In genomic region chr16:38395060-38395730, GRCm38 (mm10) we compare ENCODE assay signal across 25 mouse cellular contexts. TPM values are rescaled to one million over a fixed set of nuclear protein-coding genes. Genes with fewer than 3 reads are reported as not detected.
DNase-seq lines count a peak whose midpoint lies in the region; ATAC-seq and TF ChIP-seq lines count a peak whose summit lies in the region.
"Had no signal": no experiment of that assay in that cellular context is flagged by ENCODE, and none has a peak within 500 bp of the region (broad histone marks: within the 10 kb centered on the region; RNA-seq: fewer than 3 reads in every experiment).

No protein-coding gene starts in this region.

- dilution Hi-C loops in CH12.LX (cut with MboI; ENCODE audit: extremely low pct_ligation_motif_present, extremely low pct_unique_long_range_greater_than_20kb, low sequenced_read_pairs), result no loop called here

- peak; percentile 89 for TF ChIP-seq EP300 in CH12.LX (IDR thresholded peaks at IDR 0.05; ENCODE audit: low read length)

- no peaks in the 10 kb centered on the region for H3K27me3 ChIP-seq in heart, embryonic 16.5 days (ENCODE audit: control insufficient read depth, insufficient read depth, low read length)
- H3K27me3 ChIP-seq in CH12.LX (replicated peaks) (no peaks in the 10 kb centered on the region), myocyte (ENCODE audit: control insufficient read depth, insufficient read depth, insufficient read length) (no peaks in the 10 kb centered on the region)
- H3K27me3 ChIP-seq: heart, embryonic 12.5 days; limb, embryonic 12.5 days; liver, embryonic 13.5 days had no signal

- no peaks in the 10 kb centered on the region for H3K36me3 ChIP-seq in heart, embryonic 16.5 days (ENCODE audit: control insufficient read depth, insufficient read depth)
- H3K36me3 ChIP-seq in CH12.LX (replicated peaks in 1 of 2; ENCODE audit: control insufficient read depth in 1 of 2, insufficient read depth in 1 of 2, low read length in 1 of 2), result peaks cover 0 to 2% of the 10 kb centered on the region in 2 experiments
- H3K36me3 ChIP-seq in myocyte (ENCODE audit: control insufficient read depth, insufficient read depth), result no peaks in the 10 kb centered on the region
- H3K36me3 ChIP-seq: heart, embryonic 12.5 days; limb, embryonic 12.5 days; liver, embryonic 13.5 days had no signal

- intact Hi-C loops in gastrocnemius, postnatal 36 days (cut with DNase I), result no loop called here

- ATAC-seq in heart, embryonic 16.5 days (replicated peaks; ENCODE audit: extremely low read depth, insufficient read depth, low FRiP score), result no peak
- ATAC-seq in common myeloid progenitor, adult 5-6 weeks (replicated peaks; ENCODE audit: low read depth, poor library complexity, severe bottlenecking), result 0 out of 2 replicates have a peak, but pooled peaks have one; percentile 10
- ATAC-seq: hindbrain, embryonic 16.5 days; intestine, postnatal 0 days had no signal

- TF ChIP-seq POLR2A in CH12.LX (IDR thresholded peaks at IDR 0.05; ENCODE audit: low read depth, low read length), result peak; percentile 68
- TF ChIP-seq POLR2A in myocyte (IDR thresholded peaks at IDR 0.05; ENCODE audit: insufficient read length, low read depth), result no peak

- H3K4me1 ChIP-seq in heart, embryonic 16.5 days (ENCODE audit: control insufficient read depth, insufficient read depth, low read length), result peaks cover 28% of the 10 kb centered on the region
- H3K4me1 ChIP-seq in CH12.LX (ENCODE audit: control insufficient read depth in 1 of 2, insufficient read depth in 2 of 2), result peaks cover 37 to 78% of the 10 kb centered on the region in 2 experiments

- no peak for TF ChIP-seq CTCF in CH12.LX (conservative IDR thresholded peaks at IDR 0.05 in 1 of 2, IDR thresholded peaks at IDR 0.05 in 1 of 2; ENCODE audit: low read depth in 2 of 2, low read length in 2 of 2)

- TF ChIP-seq RAD21 in CH12.LX (IDR thresholded peaks at IDR 0.05; ENCODE audit: low read depth, low read length), result peak; percentile 10

- H3K9ac ChIP-seq in heart, embryonic 16.5 days (ENCODE audit: low read length), result no peak overlapping the region
- peak overlapping the region; percentile 93 for H3K9ac ChIP-seq in CH12.LX (ENCODE audit: insufficient read depth, low read depth)
- H3K9ac ChIP-seq: heart, embryonic 12.5 days; limb, embryonic 12.5 days; liver, embryonic 13.5 days had no signal

- in situ Hi-C loops in CH12.LX (cut with MboI; ENCODE audit: low pct_ligation_motif_present, low pct_unique_long_range_greater_than_20kb, low sequenced_read_pairs), result no loop called here

- no peak overlapping the region for H3K27ac ChIP-seq in heart, embryonic 16.5 days (ENCODE audit: low read length)
- H3K27ac ChIP-seq in CH12.LX (ENCODE audit: insufficient read depth, low read depth), result peak overlapping the region; percentile 99
- H3K27ac ChIP-seq: limb, embryonic 12.5 days; liver, embryonic 13.5 days had no signal

- H3K4me3 ChIP-seq in heart, embryonic 16.5 days (ENCODE audit: low read length), result no peak overlapping the region
- H3K4me3 ChIP-seq in CH12.LX (replicated peaks in 1 of 3; ENCODE audit: low read depth in 2 of 3, low read length in 2 of 3, poor library complexity in 1 of 3) (peak overlapping the region in 2 of 3 experiments; percentile 30 to 41), myocyte (no peak overlapping the region)
- H3K4me3 ChIP-seq: heart, embryonic 12.5 days; limb, embryonic 12.5 days; liver, embryonic 13.5 days had no signal

- no peak overlapping the region for H3ac ChIP-seq in myocyte (ENCODE audit: control insufficient read depth, insufficient read length)

- H3K4me2 ChIP-seq in heart, embryonic 16.5 days (ENCODE audit: low read depth, low read length), result 0 out of 2 replicates have a peak overlapping the region, but pooled peaks have one; percentile 3
- peak overlapping the region; percentile 64 for H3K4me2 ChIP-seq in CH12.LX (ENCODE audit: insufficient read depth, low read depth, poor library complexity, severe bottlenecking)
- H3K4me2 ChIP-seq in myocyte (ENCODE audit: low read depth), result peak overlapping the region; percentile 71
- H3K4me2 ChIP-seq: limb, embryonic 12.5 days; liver, embryonic 13.5 days had no signal

- no peaks in the 10 kb centered on the region; the same call in 1 of the 2 replicates for H3K79me2 ChIP-seq in CH12.LX (replicated peaks; ENCODE audit: control insufficient read depth, extremely low read depth, insufficient read depth, poor library complexity, severe bottlenecking)
- no peaks in the 10 kb centered on the region for H3K79me2 ChIP-seq in myocyte (ENCODE audit: control insufficient read depth, insufficient read depth)

- WGBS in heart, embryonic 16.5 days, result 65% methylated on average over 6 of the region's 6 CpGs

- H3K9me3 ChIP-seq in heart, embryonic 16.5 days (replicated peaks; ENCODE audit: control insufficient read depth, low read length), result no peaks in the 10 kb centered on the region
- H3K9me3 ChIP-seq in CH12.LX (replicated peaks; ENCODE audit: low read length), result no peaks in the 10 kb centered on the region
- H3K9me3 ChIP-seq: heart, embryonic 12.5 days; limb, embryonic 12.5 days; liver, embryonic 13.5 days had no signal

- DNase-seq in heart, adult 8-10 months (ENCODE audit: low spot score), result no peak
- DNase-seq in CH12.LX (ENCODE audit: extremely low read depth), result peak; percentile 83
- no peak for DNase-seq in cerebellum, postnatal 10 days
- DNase-seq in gastrocnemius, postnatal 36 days, result no peak
- DNase-seq in thymus, postnatal 36 days, result no peak
- DNase-seq: cerebellum, postnatal 14 days; gastrocnemius, postnatal 14 days; liver, embryonic 13.5 days; right cerebral cortex, adult 18-20 months; thymus, postnatal 4 days had no signal

TF ChIP-seq in CH12.LX, 34 proteins besides CTCF, POLR2A, EP300 and RAD21 (continues in another document):
- TF ChIP-seq CHD2 (IDR thresholded peaks at IDR 0.05; ENCODE audit: low read length) (0 out of 2 replicates have a peak, but pooled peaks have one; percentile 16), USF1 (IDR thresholded peaks at IDR 0.05; ENCODE audit: low read depth, low read length) (no peak), NELFE (IDR thresholded peaks at IDR 0.05; ENCODE audit: low read depth, low read length) (0 out of 2 replicates have a peak, but pooled peaks have one; percentile 12), RCOR1 (conservative IDR thresholded peaks at IDR 0.05; ENCODE audit: low read depth, low read length) (no peak; the same call in 1 of the 2 replicates), GABPA (IDR thresholded peaks at IDR 0.05; ENCODE audit: insufficient replicate concordance, low read depth, low read length) (no peak)

TF ChIP-seq in myocyte, 11 proteins besides CTCF, POLR2A, EP300 and RAD21 (continues in another document):
- TF ChIP-seq TCF3 (IDR thresholded peaks at IDR 0.05; ENCODE audit: insufficient read length, low read depth), result no peak
- no peak for TF ChIP-seq MAX (IDR thresholded peaks at IDR 0.05; ENCODE audit: low read depth)
- no peak for TF ChIP-seq USF1 (IDR thresholded peaks at IDR 0.05; ENCODE audit: low read depth)
- no peak for TF ChIP-seq CEBPB (IDR thresholded peaks at IDR 0.05; ENCODE audit: insufficient read depth, poor library complexity, severe bottlenecking)
- TF ChIP-seq MYOD1 (IDR thresholded peaks at IDR 0.05; ENCODE audit: control insufficient read depth in 1 of 3, insufficient read length in 2 of 3, low read depth in 2 of 3), result no peak
- no peak for TF ChIP-seq MYOG (IDR thresholded peaks at IDR 0.05; ENCODE audit: control insufficient read depth in 1 of 3, insufficient read depth in 1 of 3, insufficient read length in 2 of 3, low read depth in 2 of 3)

RNA-seq across cellular contexts. Expression of gene Popdc2, which starts 33.2 kb away (rescaled TPM):
- 421 and 423 TPM in 2 replicates for polyA plus RNA-seq in heart, embryonic 16.5 days (2015; fragmentation: Nextera tagmentation; extraction: Ambion mirVana)
- 100 to 1,000 TPM; 451 to 631 (median 553) TPM for total RNA-seq in heart, adult 8-10 months (2022)
- 1.0 and 3.6 TPM in 2 replicates for total RNA-seq in CH12.LX (2012; rRNA removed)
- total RNA-seq in CH12.LX (2014; rRNA removed), result 0.17 and 0.30 TPM in 2 replicates
- 0.35 and 1.1 TPM in 2 replicates for polyA plus RNA-seq in CH12.LX (2012; ENCODE audit: insufficient read length, low read depth)
- total RNA-seq in common myeloid progenitor, adult 5-6 weeks (2017), result 0.09 TPM in 1 of 2 replicates, not detected in the other
- 10.5 TPM for polyA plus RNA-seq in myocyte (2012; fragmentation: generic; extraction: Trizol)
- total RNA-seq in gastrocnemius, postnatal 36 days (2021), result 10 to 100 TPM; 60.2 to 61.4 TPM

RNA-seq across cellular contexts. Expression of gene Pla1a, which starts 37.8 kb away (rescaled TPM):
- polyA plus RNA-seq in heart, embryonic 16.5 days (2015; fragmentation: Nextera tagmentation; extraction: Ambion mirVana), result 3.6 and 4.2 TPM in 2 replicates
- total RNA-seq in heart, adult 8-10 months (2022), result 10 to 100 TPM in 3 of 4 experiments, 1 to 10 TPM in 1; 5.9 to 12.0 (median 10.6) TPM
- total RNA-seq in CH12.LX (2012; rRNA removed), result 20.6 and 27.9 TPM in 2 replicates
- total RNA-seq in CH12.LX (2014; rRNA removed), result 12.3 and 14.3 TPM in 2 replicates
- polyA plus RNA-seq in CH12.LX (2012; ENCODE audit: insufficient read length, low read depth), result 9.3 and 11.0 TPM in 2 replicates
- not detected in 2 replicates for total RNA-seq in common myeloid progenitor, adult 5-6 weeks (2017)
- polyA plus RNA-seq in myocyte (2012; fragmentation: generic; extraction: Trizol), result 13.9 TPM
- total RNA-seq in gastrocnemius, postnatal 36 days (2021), result 1 to 10 TPM; 4.2 to 4.7 TPM
- total RNA-seq: hematopoietic stem cell, adult 5-6 weeks; megakaryocyte-erythroid progenitor cell, adult 5-6 weeks had no signal

RNA-seq across cellular contexts. Expression of gene Gm21987, which starts 48.4 kb away (rescaled TPM):
- polyA plus RNA-seq in heart, embryonic 16.5 days (2015; fragmentation: Nextera tagmentation; extraction: Ambion mirVana), result 2.3 and 4.6 TPM in 2 replicates
- not detected for total RNA-seq in heart, adult 8-10 months (2022)
- 0.42 TPM in 1 of 2 replicates, not detected in the other for total RNA-seq in CH12.LX (2012; rRNA removed)
- total RNA-seq in CH12.LX (2014; rRNA removed), result not detected in 2 replicates
- polyA plus RNA-seq in CH12.LX (2012; ENCODE audit: insufficient read length, low read depth), result 0.87 TPM in 1 of 2 replicates, not detected in the other
- not detected in 2 replicates for total RNA-seq in common myeloid progenitor, adult 5-6 weeks (2017)
- 0.16 TPM for polyA plus RNA-seq in myocyte (2012; fragmentation: generic; extraction: Trizol)
- not detected for total RNA-seq in gastrocnemius, postnatal 36 days (2021)
- total RNA-seq: gastrocnemius, postnatal 14 days; hematopoietic stem cell, adult 5-6 weeks; layer of hippocampus, postnatal 14 days; left cerebral cortex, postnatal 10 days; megakaryocyte-erythroid progenitor cell, adult 5-6 weeks; midbrain, postnatal 0 days had no signal
- polyA plus RNA-seq: forebrain, embryonic 11.5 days; hindbrain, embryonic 16.5 days; kidney, embryonic 16.5 days; limb, embryonic 12.5 days; liver, embryonic 13.5 days; midbrain, postnatal 0 days; neural tube, embryonic 11.5 days had no signal

RNA-seq across cellular contexts. Expression of gene Cox17, which starts 48.4 kb away (rescaled TPM):
- polyA plus RNA-seq in heart, embryonic 16.5 days (2015; fragmentation: Nextera tagmentation; extraction: Ambion mirVana), result 256 and 261 TPM in 2 replicates
- total RNA-seq in heart, adult 8-10 months (2022), result 100 to 1,000 TPM; 269 to 387 (median 331) TPM
- total RNA-seq in CH12.LX (2012; rRNA removed), result 643 and 706 TPM in 2 replicates
- 410 and 438 TPM in 2 replicates for total RNA-seq in CH12.LX (2014; rRNA removed)
- 533 and 622 TPM in 2 replicates for polyA plus RNA-seq in CH12.LX (2012; ENCODE audit: insufficient read length, low read depth)
- 270 and 347 TPM in 2 replicates for total RNA-seq in common myeloid progenitor, adult 5-6 weeks (2017)
- polyA plus RNA-seq in myocyte (2012; fragmentation: generic; extraction: Trizol), result 653 TPM
- 100 to 1,000 TPM; 121 to 152 TPM for total RNA-seq in gastrocnemius, postnatal 36 days (2021)

RNA-seq across cellular contexts. Expression of gene Maats1, which starts 53.3 kb away (rescaled TPM):
- 0.12 and 0.50 TPM in 2 replicates for polyA plus RNA-seq in heart, embryonic 16.5 days (2015; fragmentation: Nextera tagmentation; extraction: Ambion mirVana)
- total RNA-seq in heart, adult 8-10 months (2022), result not detected
- 3.9 TPM in 2 replicates for total RNA-seq in CH12.LX (2012; rRNA removed)
- total RNA-seq in CH12.LX (2014; rRNA removed), result 1.7 and 1.9 TPM in 2 replicates
- 2.0 and 2.9 TPM in 2 replicates for polyA plus RNA-seq in CH12.LX (2012; ENCODE audit: insufficient read length, low read depth)
- total RNA-seq in common myeloid progenitor, adult 5-6 weeks (2017), result not detected in 2 replicates
- polyA plus RNA-seq in myocyte (2012; fragmentation: generic; extraction: Trizol), result 1.1 TPM
- total RNA-seq in gastrocnemius, postnatal 36 days (2021), result not detected
- total RNA-seq: gastrocnemius, postnatal 14 days; hematopoietic stem cell, adult 5-6 weeks had no signal
- polyA plus RNA-seq: heart, embryonic 12.5 days; liver, embryonic 13.5 days had no signal

Comparison
In these comparisons a context has a peak if more than half of its experiments do, and no peak if none do; other contexts are left out.
1. H3K4me2 ChIP-seq: peak in every context shown above with its lines; median percentile 71 in myocyte; 64 in CH12.LX; 3 in heart, embryonic 16.5 days.
2. H3K4me3 ChIP-seq: peak in CH12.LX (2 of 3); none in heart, embryonic 16.5 days (single experiment) and myocyte (single experiment).
3. RNA of gene Popdc2, which starts 33.2 kb away (total RNA-seq): 451 to 631 TPM in heart, adult 8-10 months and 60.2 to 61.4 TPM in gastrocnemius, postnatal 36 days; 0.17 to 3.6 TPM in CH12.LX and 0.09 TPM in common myeloid progenitor, adult 5-6 weeks; every median in the first group is over 10 times any median in the second.